ENCODE assay signal across 23 mouse cellular contexts in the genomic region with DNA sequence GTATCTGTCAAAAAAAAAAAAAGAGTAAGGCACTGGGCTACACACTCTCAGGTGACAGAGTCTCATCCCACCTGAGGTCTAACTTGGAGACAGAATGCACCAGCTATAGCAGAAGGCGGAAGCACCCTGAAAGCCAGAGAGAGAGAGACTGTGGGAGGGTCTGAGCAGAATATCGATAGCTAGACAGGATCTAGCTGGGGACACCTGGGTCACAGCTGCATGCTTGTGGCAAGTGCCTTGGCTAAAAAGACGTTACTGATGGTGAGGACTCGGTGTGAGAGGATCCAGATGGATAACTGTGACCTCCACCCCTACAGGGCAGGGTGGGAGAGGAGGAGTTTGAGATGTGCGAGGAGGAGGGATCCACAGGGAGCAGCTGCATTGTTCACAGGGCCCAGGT. TPM values are rescaled to one million over a fixed set of nuclear protein-coding genes. Genes with fewer than 3 reads are reported as not detected.
A peak's percentile ranks its signal among the peaks of the same experiment; 100 is the strongest.
DNase-seq lines count a peak whose midpoint lies in the region; ATAC-seq lines count a peak whose summit lies in the region.
"Had no signal": no experiment of that assay in that cellular context is flagged by ENCODE, and none has a peak within 500 bp of the region (broad histone marks: within the 10 kb centered on the region; RNA-seq: fewer than 3 reads in every experiment).

No protein-coding gene starts in this region.

- 17% methylated on average over 5 of the region's 5 CpGs for WGBS in liver, embryonic 12.5 days (ENCODE audit: insufficient replicate concordance)

- peak; percentile 4 for ATAC-seq in liver, embryonic 12.5 days
- ATAC-seq: hindbrain, embryonic 16.5 days; intestine, postnatal 0 days had no signal

- H3K4me2 ChIP-seq in liver, embryonic 12.5 days, result peak overlapping the region; percentile 84
- H3K4me2 ChIP-seq: embryonic facial prominence, embryonic 12.5 days; neural tube, embryonic 13.5 days had no signal

- H3K27me3 ChIP-seq in liver, embryonic 12.5 days (replicated peaks), result no peaks in the 10 kb centered on the region
- H3K27me3 ChIP-seq: megakaryocyte, embryonic 14.5 days had no signal

- H3K4me3 ChIP-seq in liver, embryonic 12.5 days, result peak overlapping the region; percentile 81
- H3K4me3 ChIP-seq: embryonic facial prominence, embryonic 12.5 days; heart, adult 2 months; neural tube, embryonic 13.5 days had no signal

- peak overlapping the region; percentile 91 for H3K9ac ChIP-seq in liver, embryonic 12.5 days
- H3K9ac ChIP-seq: embryonic facial prominence, embryonic 12.5 days; neural tube, embryonic 13.5 days had no signal

- intact Hi-C loops in left cerebral cortex, postnatal 10 days (cut with DNase I), result no loop called here

- peak; percentile 31 for DNase-seq in thymus, postnatal 0 days (ENCODE audit: low spot score)
- no peak for DNase-seq in thymus, adult 18-20 months
- peak; percentile 30 for DNase-seq in c-Kit-positive CD71-positive TER-119-negative erythroid progenitor cells, embryonic 14.5 days (ENCODE audit: low read depth)
- DNase-seq in left cerebral cortex, postnatal 10 days (ENCODE audit: extremely low spot score in 1 of 2, low spot score in 2 of 2), result no peak
- no peak for DNase-seq in urinary bladder, postnatal 10 days (ENCODE audit: low spot score)
- DNase-seq in layer of hippocampus, adult 8-10 months (ENCODE audit: low spot score in 2 of 2), result no peak
- DNase-seq: adrenal gland, postnatal 10 days; cerebellum, adult 18-20 months; gastrocnemius, postnatal 10 days; heart, adult 2 months; lung, postnatal 10 days; right cerebral cortex, postnatal 14 days had no signal

- peak overlapping the region; percentile 95 for H3K27ac ChIP-seq in liver, embryonic 12.5 days
- H3K27ac ChIP-seq: embryonic facial prominence, embryonic 12.5 days; heart, adult 2 months; kidney, postnatal 0 days; neural tube, embryonic 13.5 days; stomach, postnatal 0 days had no signal

- peaks cover 98% of the 10 kb centered on the region for H3K4me1 ChIP-seq in liver, embryonic 12.5 days

- peaks cover 42% of the 10 kb centered on the region for H3K36me3 ChIP-seq in liver, embryonic 12.5 days
- H3K36me3 ChIP-seq: embryonic facial prominence, embryonic 12.5 days; neural tube, embryonic 13.5 days had no signal

- no peaks in the 10 kb centered on the region for H3K9me3 ChIP-seq in liver, embryonic 12.5 days (replicated peaks)
- H3K9me3 ChIP-seq: embryonic facial prominence, embryonic 12.5 days; megakaryocyte, embryonic 14.5 days; neural tube, embryonic 13.5 days had no signal

RNA-seq across cellular contexts. Expression of a gene that starts 0.5 kb away (rescaled TPM):
- polyA plus RNA-seq in thymus, postnatal 0 days (2015; fragmentation: Nextera tagmentation; extraction: Ambion mirVana), result 0.21 and 0.55 TPM in 2 replicates
- 97.6 and 97.7 TPM in 2 replicates for polyA plus RNA-seq in liver, embryonic 12.5 days (2016; fragmentation: Nextera tagmentation; extraction: Ambion mirVana)
- not detected for total RNA-seq in left cerebral cortex, postnatal 10 days (2021)
- 1 to 10 TPM in 1 of 4 experiments, under 1 TPM in 2, not detected in 1; 0.61 to 1.2 (median 0.75) TPM for total RNA-seq in layer of hippocampus, adult 8-10 months (2022)
- total RNA-seq: gastrocnemius, postnatal 10 days; heart, adult 2 months; heart, postnatal 25 days; midbrain, postnatal 0 days had no signal
- polyA plus RNA-seq: hindbrain, embryonic 16.5 days; intestine, postnatal 0 days; kidney, postnatal 0 days; midbrain, postnatal 0 days; stomach, postnatal 0 days; urinary bladder, adult 2 months had no signal

RNA-seq across cellular contexts. Expression of a gene that starts 12.5 kb away (rescaled TPM):
- 0.13 and 0.48 TPM in 2 replicates for polyA plus RNA-seq in thymus, postnatal 0 days (2015; fragmentation: Nextera tagmentation; extraction: Ambion mirVana)
- 0.23 and 0.27 TPM in 2 replicates for polyA plus RNA-seq in liver, embryonic 12.5 days (2016; fragmentation: Nextera tagmentation; extraction: Ambion mirVana)
- 1 to 10 TPM; 3.1 to 4.3 TPM for total RNA-seq in left cerebral cortex, postnatal 10 days (2021)
- total RNA-seq in layer of hippocampus, adult 8-10 months (2022), result 1 to 10 TPM in 3 of 4 experiments, not detected in 1; 1.7 to 2.2 (median 1.9) TPM
- total RNA-seq: midbrain, postnatal 0 days had no signal
- polyA plus RNA-seq: urinary bladder, adult 2 months had no signal

RNA-seq across cellular contexts. Expression of a gene that starts 12.5 kb away (rescaled TPM):
- polyA plus RNA-seq in thymus, postnatal 0 days (2015; fragmentation: Nextera tagmentation; extraction: Ambion mirVana), result 100.0 and 116 TPM in 2 replicates
- polyA plus RNA-seq in liver, embryonic 12.5 days (2016; fragmentation: Nextera tagmentation; extraction: Ambion mirVana), result 61.5 and 66.4 TPM in 2 replicates
- total RNA-seq in left cerebral cortex, postnatal 10 days (2021), result 10 to 100 TPM in 1 of 2 experiments, 1 to 10 TPM in 1; 7.5 to 10.9 TPM
- 10 to 100 TPM; 11.4 to 33.5 (median 24.5) TPM for total RNA-seq in layer of hippocampus, adult 8-10 months (2022)

RNA-seq across cellular contexts. Expression of a gene that starts 15.0 kb away (rescaled TPM):
- 46.7 and 58.9 TPM in 2 replicates for polyA plus RNA-seq in thymus, postnatal 0 days (2015; fragmentation: Nextera tagmentation; extraction: Ambion mirVana)
- 55.5 and 58.2 TPM in 2 replicates for polyA plus RNA-seq in liver, embryonic 12.5 days (2016; fragmentation: Nextera tagmentation; extraction: Ambion mirVana)
- total RNA-seq in left cerebral cortex, postnatal 10 days (2021), result 1 to 10 TPM; 4.7 to 4.8 TPM
- total RNA-seq in layer of hippocampus, adult 8-10 months (2022), result 10 to 100 TPM; 11.6 to 27.6 (median 16.2) TPM

RNA-seq across cellular contexts. Expression of a gene that starts 15.1 kb away (rescaled TPM):
- 37.5 and 41.1 TPM in 2 replicates for polyA plus RNA-seq in thymus, postnatal 0 days (2015; fragmentation: Nextera tagmentation; extraction: Ambion mirVana)
- 19.8 and 21.6 TPM in 2 replicates for polyA plus RNA-seq in liver, embryonic 12.5 days (2016; fragmentation: Nextera tagmentation; extraction: Ambion mirVana)
- 1 to 10 TPM in 1 of 2 experiments, under 1 TPM in 1; 0.79 to 1.5 TPM for total RNA-seq in left cerebral cortex, postnatal 10 days (2021)
- total RNA-seq in layer of hippocampus, adult 8-10 months (2022), result 1 to 10 TPM in 2 of 4 experiments, under 1 TPM in 2; 0.52 to 1.5 (median 0.85) TPM

Comparison
In these comparisons a context has a peak if more than half of its experiments do, and no peak if none do; other contexts are left out.
1. DNase-seq: peak in thymus, postnatal 0 days (single experiment) and c-Kit-positive CD71-positive TER-119-negative erythroid progenitor cells, embryonic 14.5 days (single experiment); none in thymus, adult 18-20 months (0 of 2), left cerebral cortex, postnatal 10 days (0 of 2), urinary bladder, postnatal 10 days (single experiment) and layer of hippocampus, adult 8-10 months (0 of 2).